Mouse (Mus musculus) liver, embryonic 14.5 days (tissue): ENCODE results near the gene Nanos3. TPM values are rescaled to one million over a fixed set of nuclear protein-coding genes. Genes with fewer than 3 reads are reported as not detected.

Experiments used
- ATAC-seq: fragments of 200-750 bp; cut with Nextera tagmentation; 2 replicates; pipeline ENCODE4 v1.8.0; 2017; ENCODE audit warnings: moderate number of reproducible peaks, mild to moderate bottlenecking, moderate library complexity; ENCODE audit not compliant: insufficient read depth
- DNase-seq, 3 experiments: peaks; one replicate each; pipeline ENCODE4 v3.0.0-alpha.2; 2012 to 2013; ENCODE audit warnings: low read depth in 3 of 3, low spot score in 3 of 3
- H3K27ac ChIP-seq: fragments of 300-500 bp; sonication (generic); 2 replicates; pipeline ENCODE4 v1.5.1; 2014; ENCODE audit warnings: moderate library complexity, mild to moderate bottlenecking, control low read depth, inconsistent platforms
- H3K27me3 ChIP-seq: fragments of 300-500 bp; sonication (generic); 2 replicates; pipeline ENCODE4 v1.6.1; 2014; ENCODE audit warnings: mild to moderate bottlenecking, low read length, moderate library complexity; ENCODE audit not compliant: control insufficient read depth, insufficient read depth
- H3K36me3 ChIP-seq: fragments of 300-500 bp; sonication (generic); replicated peaks from 2 replicates; pipeline ENCODE4 v1.6.1; 2014; ENCODE audit warnings: low read depth; ENCODE audit not compliant: control insufficient read depth, insufficient read depth
- H3K4me1 ChIP-seq, 2 experiments: fragments of 200-500 bp in 1 of 2; fragments of 300-500 bp in 1 of 2; sonication (generic) in 1 of 2; replicated peaks; 2 replicates each; pipeline ENCODE4 v1.6.1; 2012 to 2014; ENCODE audit warnings: antibody characterized with exemption in 1 of 2, inconsistent platforms in 1 of 2, low read length in 1 of 2; ENCODE audit not compliant: control insufficient read depth in 2 of 2, insufficient read depth in 2 of 2
- H3K4me2 ChIP-seq: fragments of 300-500 bp; sonication (generic); 2 replicates; pipeline ENCODE4 v1.6.1; 2014; ENCODE audit warnings: low read depth, mild to moderate bottlenecking, control low read depth, moderate library complexity
- H3K4me3 ChIP-seq, 2 experiments: fragments of 200-500 bp in 1 of 2; fragments of 300-500 bp in 1 of 2; sonication (generic) in 1 of 2; 2 replicates each; pipeline ENCODE4 v1.5.1; 2012 to 2014; ENCODE audit warnings: low read depth in 2 of 2, low read length in 2 of 2, mild to moderate bottlenecking in 2 of 2, control low read depth in 1 of 2, inconsistent platforms in 1 of 2, moderate library complexity in 1 of 2; ENCODE audit not compliant: insufficient read depth in 1 of 2
- H3K9ac ChIP-seq: fragments of 300-500 bp; sonication (generic); replicated peaks from 2 replicates; pipeline ENCODE4 v1.6.1; 2014; ENCODE audit warnings: mild to moderate bottlenecking, control low read depth, moderate library complexity
- H3K9me3 ChIP-seq: fragments of 300-500 bp; sonication (generic); 2 replicates; pipeline ENCODE4 v1.6.1; 2016; ENCODE audit warnings: low read length, mixed read lengths; ENCODE audit not compliant: control insufficient read depth
- CTCF ChIP-seq: IDR thresholded peaks from 2 replicates; pipeline ENCODE4 v1.5.1; 2016; ENCODE audit warnings: antibody characterized with exemption, low read depth, control low read depth
- EP300 ChIP-seq: IDR thresholded peaks from 2 replicates; pipeline ENCODE4 v1.6.1; 2016; ENCODE audit warnings: antibody characterized with exemption, low read depth
- WGBS: fragments of 180-500 bp; shearing (Covaris S2); extraction: QIAGEN DNeasy Blood & Tissue Kit; methylation state at CpG from one replicate; pipeline ENCODE4 v1.1.7; 2014; ENCODE audit not compliant: insufficient replicate concordance; 5-methylcytosine and 5-hydroxymethylcytosine counted together
- polyA plus RNA-seq, 2 experiments: library from polyadenylated mRNA; depleted of rRNA in 1 of 2; stranded (reverse) in 1 of 2; unstranded in 1 of 2; fragments of >200 nt; fragmentation: Nextera tagmentation in 1 of 2; extraction: Ambion mirVana in 1 of 2; gene quantifications; 2 replicates each; pipeline versions ENCODE4 v1.2.1 to v1.2.3; 2012 to 2014

Nanos3 gene
- polyA plus RNA-seq, 2 experiments = 0.12 TPM; not detected in 1

DNA sequence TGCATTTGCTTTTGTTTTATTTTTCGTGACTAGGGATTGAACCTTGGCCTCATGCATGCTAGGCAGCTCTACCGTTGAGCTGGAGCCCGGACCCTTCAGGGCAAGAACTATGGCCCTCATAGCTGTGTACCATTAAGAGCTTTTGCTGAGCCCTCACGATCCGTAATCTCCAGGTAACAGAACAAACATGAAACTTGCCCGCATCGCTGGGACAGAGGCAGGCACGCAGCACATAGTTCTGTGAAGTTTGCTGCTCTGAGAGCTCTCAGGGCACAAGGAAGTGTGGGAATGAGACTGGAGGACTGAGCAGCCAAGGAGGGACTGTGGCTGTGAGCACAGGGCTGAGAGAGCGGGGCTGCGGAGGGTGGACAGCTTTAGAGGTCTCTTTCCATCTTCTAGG, 3.7 kb upstream of the Nanos3 start:
- Histone ChIP-seq H3K36me3 (no peaks in the 10 kb centered on the region), H3K4me1 (peaks cover 11 to 19% of the 10 kb centered on the region in 2 experiments), H3K4me3 (no peak overlapping the region), H3K27me3 (peaks cover 16% of the 10 kb centered on the region), H3K9ac (no peak overlapping the region), H3K4me2 (no peak overlapping the region), H3K9me3 (no peaks in the 10 kb centered on the region), H3K27ac (no peak overlapping the region)
- ATAC-seq = no peak
- 72% methylated on average over 10 of the region's 10 CpGs for WGBS
- no peak for DNase-seq
- TF ChIP-seq CTCF = no peak
- no peak for TF ChIP-seq EP300

DNA sequence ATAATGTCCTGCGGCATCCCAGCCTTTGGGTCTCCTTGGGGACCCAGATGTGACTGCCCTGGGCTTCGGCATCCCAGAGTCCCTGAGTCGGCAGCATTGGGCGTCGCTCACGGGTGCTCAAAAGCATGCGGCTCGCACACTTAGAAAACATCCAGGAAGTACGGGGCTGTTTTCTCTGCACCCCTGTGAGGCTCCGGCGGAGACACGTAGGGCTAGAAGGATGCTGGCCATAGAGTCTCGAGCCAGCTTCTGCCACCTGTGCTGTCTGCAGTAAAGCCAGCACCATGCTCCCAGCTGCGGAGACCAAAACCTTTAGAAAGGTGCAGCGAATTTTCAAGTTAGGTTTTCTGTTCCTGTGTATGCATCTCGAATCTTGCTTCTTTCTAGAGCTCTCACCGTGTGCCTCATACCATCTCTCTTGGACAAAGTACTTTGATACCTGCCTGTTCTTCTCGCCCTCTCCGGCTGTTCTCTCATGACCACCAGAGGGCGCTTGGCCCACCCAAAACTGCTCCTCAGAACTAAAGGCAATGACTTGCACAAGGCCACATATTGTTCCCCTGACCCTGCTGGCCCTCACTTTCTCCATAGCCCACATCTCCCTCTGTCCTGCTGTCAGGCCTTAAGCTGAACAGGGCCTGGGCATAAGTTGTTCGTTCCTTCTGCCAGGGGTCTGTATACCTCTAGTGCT, 2.2 kb upstream of the Nanos3 start:
- 2% methylated on average over 21 of the region's 21 CpGs for WGBS
- peak; percentile 42; the same call in 1 of the 2 replicates for ATAC-seq
- Histone ChIP-seq H3K36me3 (no peaks in the 10 kb centered on the region), H3K9me3 (no peaks in the 10 kb centered on the region), H3K9ac (peak overlapping the region; percentile 21), H3K4me3 (peak overlapping the region; percentile 48 to 53), H3K4me2 (peak overlapping the region; percentile 74), H3K27me3 (peaks cover 26% of the 10 kb centered on the region), H3K27ac (no peak overlapping the region), H3K4me1 (peaks cover 5 to 19% of the 10 kb centered on the region in 2 experiments)
- peak; percentile 64 to 72 (median 66) for DNase-seq
- TF ChIP-seq EP300 (no peak), CTCF (peak; percentile 96)

DNA sequence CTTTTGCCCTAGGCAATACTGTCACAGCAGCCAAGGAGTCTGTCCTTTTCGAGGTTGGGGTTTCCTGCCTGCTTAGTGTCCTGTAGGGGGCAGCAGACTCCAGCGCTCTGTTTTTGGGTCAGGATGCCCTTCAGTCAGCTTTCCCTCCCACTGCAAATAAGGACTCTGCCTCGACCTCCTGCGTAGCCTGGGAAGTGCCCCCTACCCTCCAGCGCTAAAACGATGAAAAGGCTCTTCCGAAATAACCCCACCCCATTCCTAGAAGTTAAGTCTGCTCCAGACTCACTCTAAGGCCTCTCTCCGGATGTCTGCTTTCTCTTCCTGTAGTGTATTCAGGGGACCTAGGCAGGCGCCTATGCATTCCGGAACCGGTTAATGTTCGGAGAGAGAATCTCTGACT, 1.5 kb upstream of the Nanos3 start:
- Histone ChIP-seq H3K9ac (peak overlapping the region; percentile 21), H3K27ac (no peak overlapping the region), H3K9me3 (no peaks in the 10 kb centered on the region), H3K4me3 (peak overlapping the region; percentile 48 to 53), H3K27me3 (peaks cover 26% of the 10 kb centered on the region), H3K4me2 (peak overlapping the region; percentile 74), H3K4me1 (peaks cover under 1 to 14% of the 10 kb centered on the region in 2 experiments), H3K36me3 (no peaks in the 10 kb centered on the region)
- ATAC-seq (peak; percentile 40; the same call in 1 of the 2 replicates), DNase-seq (peak in 2 of 3 experiments; percentile 59 to 64)
- TF ChIP-seq EP300 = no peak
- peak; percentile 97 for TF ChIP-seq CTCF
- under 1% methylated on average over 12 of the region's 12 CpGs for WGBS

DNA sequence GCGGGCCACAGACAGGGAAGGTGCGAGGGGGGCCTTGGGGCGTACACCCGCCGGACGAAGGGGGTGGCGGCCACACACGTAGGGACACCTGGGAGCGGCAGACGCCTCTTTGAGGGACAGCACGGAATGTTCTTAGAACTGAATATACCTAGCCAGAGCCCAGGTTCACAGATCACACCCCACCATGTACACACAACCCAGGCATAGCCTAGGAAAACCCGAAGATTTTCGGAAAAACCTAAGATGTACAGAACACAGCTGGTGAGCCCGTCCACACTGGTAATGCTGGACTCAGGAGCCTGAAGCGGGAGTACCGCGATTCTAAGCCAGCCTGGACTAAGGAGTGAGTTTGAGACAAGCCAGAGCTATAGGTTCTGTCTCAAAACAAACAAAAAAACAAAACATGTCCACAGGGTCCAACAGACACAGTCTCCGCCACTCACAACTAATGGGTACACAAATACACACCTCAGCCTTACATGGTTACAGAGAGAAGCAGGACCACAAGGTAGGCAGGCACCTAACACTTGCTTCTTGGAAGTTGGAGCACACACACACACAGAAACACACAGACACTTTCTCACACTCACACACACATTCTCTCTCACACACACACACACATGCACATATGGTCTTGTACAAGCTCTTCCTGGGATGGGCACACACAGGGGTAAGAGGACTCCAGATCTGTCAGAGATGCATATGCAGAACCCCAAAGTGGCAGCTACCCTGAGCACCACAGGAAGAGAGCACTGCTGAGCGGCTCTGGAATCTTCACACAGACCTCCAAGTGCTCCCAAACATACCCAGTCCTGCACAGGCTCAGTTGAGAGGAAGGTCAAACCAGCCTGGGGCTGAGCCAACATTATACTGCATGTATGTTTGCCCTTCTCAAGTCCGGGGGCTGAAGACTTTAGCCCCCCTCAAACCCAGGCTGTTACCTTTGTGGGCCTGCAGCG, 653 bp downstream of the Nanos3 start:
- Histone ChIP-seq H3K9ac (peak overlapping the region; percentile 19; the same call in 1 of the 2 replicates), H3K9me3 (no peaks in the 10 kb centered on the region), H3K4me2 (peak overlapping the region; percentile 64), H3K27me3 (peaks cover 26% of the 10 kb centered on the region), H3K4me3 (peak overlapping the region; percentile 53 to 58), H3K27ac (no peak overlapping the region), H3K4me1 (peaks cover 0 to 16% of the 10 kb centered on the region in 2 experiments; a peak in 2 of 4 replicates), H3K36me3 (no peaks in the 10 kb centered on the region)
- 22% methylated on average over 21 of the region's 21 CpGs for WGBS
- DNase-seq = no peak
- no peak for TF ChIP-seq CTCF
- TF ChIP-seq EP300 = no peak
- no peak for ATAC-seq
